Mouse (Mus musculus) cerebellum, postnatal 10 days (tissue): Measurements from ENCODE around the gene Stim1.
"Not testable (repeated sequence)": the region's sequence is repeated elsewhere in the genome, so short reads cannot be mapped to it uniquely, and the experiment has no call there.

Experiments
- DNase-seq, 2 experiments: peaks; one replicate each; pipeline ENCODE4 v3.0.0; 2021; ENCODE audit warnings: mixed read lengths in 2 of 2

Gene Stim1

GRCm38 (mm10) chr7:102467566-102467965 lies 200.0 kb downstream of the Stim1 start:
- DNase-seq, result no peak

GRCm38 (mm10) chr7:102472675-102473074 lies 205.1 kb downstream of the Stim1 start:
- no peak for DNase-seq

- no peak for DNase-seq
These were observed 209.0 kb downstream of the Stim1 start for GRCm38 (mm10) chr7:102476601-102477000.

- DNase-seq, result peak in 1 of 2 experiments; percentile 5
These were observed 209.8 kb downstream of the Stim1 start for GRCm38 (mm10) chr7:102477377-102477776.

GRCm38 (mm10) chr7:102478425-102478824 lies 210.8 kb downstream of the Stim1 start:
- DNase-seq, result no peak

GRCm38 (mm10) chr7:102478926-102479325 lies 211.3 kb downstream of the Stim1 start:
- no peak for DNase-seq

GRCm38 (mm10) chr7:102479368-102480078 lies 211.9 kb downstream of the Stim1 start:
- peak; percentile 34 to 41 for DNase-seq

- no peak for DNase-seq
These were observed 213.2 kb downstream of the Stim1 start for GRCm38 (mm10) chr7:102480821-102481220.

GRCm38 (mm10) chr7:102481579-102481978 lies 214.0 kb downstream of the Stim1 start, which contains the start of gene Olfr543:
Gene Olfr543 (minus strand): TSS chr7:102481679.
- no peak for DNase-seq

- DNase-seq, result no peak
These were observed 216.1 kb downstream of the Stim1 start for GRCm38 (mm10) chr7:102483665-102484064.

- not testable (repeated sequence) for DNase-seq
These were observed 217.2 kb downstream of the Stim1 start for GRCm38 (mm10) chr7:102484766-102485165.

- DNase-seq, result no peak
These were observed 218.5 kb downstream of the Stim1 start for GRCm38 (mm10) chr7:102486105-102486504.
